Mouse (Mus musculus) E14TG2a.4 (cell line): ENCODE results near the gene Ereg.

Experiments used
- H3K27me3 ChIP-seq: 2 replicates; pipeline ENCODE4 v1.6.1; 2014; ENCODE audit warnings: low read length, control low read depth; ENCODE audit not compliant: insufficient read depth
- H3K36me3 ChIP-seq: 2 replicates; pipeline ENCODE4 v1.6.1; 2014; ENCODE audit warnings: low read length, control low read depth; ENCODE audit not compliant: insufficient read depth
- H3K4me1 ChIP-seq: replicated peaks from 2 replicates; pipeline ENCODE4 v1.6.1; 2014; ENCODE audit warnings: low read depth, low read length, control low read depth
- H3K4me3 ChIP-seq: replicated peaks from 2 replicates; pipeline ENCODE4 v1.5.1; 2014; ENCODE audit warnings: mild to moderate bottlenecking, low read length
- H3K9me3 ChIP-seq: 2 replicates; pipeline ENCODE4 v1.6.1; 2014; ENCODE audit warnings: low read length, control low read depth
- CTCF ChIP-seq: conservative IDR thresholded peaks from 2 replicates; pipeline ENCODE4 v1.5.1; 2014; ENCODE audit warnings: low read length
- NANOG ChIP-seq: IDR thresholded peaks from 2 replicates; pipeline ENCODE4 v1.6.1; 2014; ENCODE audit warnings: borderline replicate concordance, low read length, mixed read lengths
- POU5F1 ChIP-seq: IDR thresholded peaks from 2 replicates; pipeline ENCODE4 v1.6.1; 2014; ENCODE audit warnings: low read length, borderline replicate concordance

The Ereg gene

GRCm38 (mm10) chr5:91123404-91123803 lies 49.0 kb downstream of the Ereg start:
- Histone ChIP-seq H3K9me3 (no peaks in the 10 kb centered on the region), H3K27me3 (no peaks in the 10 kb centered on the region), H3K4me1 (no peaks in the 10 kb centered on the region), H3K4me3 (no peak overlapping the region), H3K36me3 (no peaks in the 10 kb centered on the region)
- TF ChIP-seq CTCF (no peak), POU5F1 (no peak), NANOG (no peak)

GRCm38 (mm10) chr5:91124140-91124539 lies 49.7 kb downstream of the Ereg start:
- Histone ChIP-seq H3K27me3 (no peaks in the 10 kb centered on the region), H3K4me3 (no peak overlapping the region), H3K4me1 (no peaks in the 10 kb centered on the region), H3K9me3 (no peaks in the 10 kb centered on the region), H3K36me3 (no peaks in the 10 kb centered on the region)
- TF ChIP-seq CTCF (no peak), POU5F1 (no peak), NANOG (no peak)

GRCm38 (mm10) chr5:91126623-91127022 lies 52.2 kb downstream of the Ereg start:
- H3K4me3 ChIP-seq, result no peak overlapping the region
- no peaks in the 10 kb centered on the region for H3K4me1 ChIP-seq
- H3K36me3 ChIP-seq, result no peaks in the 10 kb centered on the region

GRCm38 (mm10) chr5:91134961-91135360 lies 60.5 kb downstream of the Ereg start:
- no peaks in the 10 kb centered on the region for H3K9me3 ChIP-seq
- H3K4me1 ChIP-seq, result peaks cover 5% of the 10 kb centered on the region
- no peak overlapping the region for H3K4me3 ChIP-seq
- no peaks in the 10 kb centered on the region for H3K36me3 ChIP-seq
- TF ChIP-seq CTCF (no peak), POU5F1 (no peak), NANOG (no peak)
- H3K27me3 ChIP-seq, result peaks cover 22% of the 10 kb centered on the region

More at GRCm38 (mm10) chr5:91126623-91127022, 52.2 kb downstream of the Ereg start:
- no peaks in the 10 kb centered on the region for H3K27me3 ChIP-seq
- TF ChIP-seq POU5F1, result no peak
- no peaks in the 10 kb centered on the region for H3K9me3 ChIP-seq

GRCm38 (mm10) chr5:91138970-91139369 lies 64.5 kb downstream of the Ereg start:
- Histone ChIP-seq H3K36me3 (no peaks in the 10 kb centered on the region), H3K9me3 (no peaks in the 10 kb centered on the region), H3K4me3 (peak overlapping the region; percentile 71), H3K27me3 (peaks cover 40% of the 10 kb centered on the region), H3K4me1 (peaks cover 5% of the 10 kb centered on the region)
- TF ChIP-seq POU5F1, result no peak
- TF ChIP-seq CTCF, result no peak
- no peak for TF ChIP-seq NANOG

GRCm38 (mm10) chr5:91139446-91139873 lies 65.0 kb downstream of the Ereg start, which contains the start of gene Areg:
Areg (plus strand) TSS chr5:91139599.
- H3K4me3 ChIP-seq, result peak within 1 kb of the TSS; percentile 71
- no peak for TF ChIP-seq CTCF
- TF ChIP-seq NANOG, result no peak
- TF ChIP-seq POU5F1, result no peak
- no peaks in the 10 kb centered on the region for H3K9me3 ChIP-seq
- H3K27me3 ChIP-seq, result peaks cover 40% of the 10 kb centered on the region
- H3K4me1 ChIP-seq, result peaks cover 5% of the 10 kb centered on the region
- no peaks in the 10 kb centered on the region for H3K36me3 ChIP-seq

- Histone ChIP-seq H3K36me3 (no peaks in the 10 kb centered on the region), H3K9me3 (no peaks in the 10 kb centered on the region), H3K4me3 (no peak overlapping the region), H3K4me1 (peaks cover 5% of the 10 kb centered on the region), H3K27me3 (peaks cover 40% of the 10 kb centered on the region)
- TF ChIP-seq POU5F1, result no peak
- no peak for TF ChIP-seq NANOG
- no peak for TF ChIP-seq CTCF
Measured at GRCm38 (mm10) chr5:91140896-91141448, 66.5 kb downstream of the Ereg start.
